In the genomic region with DNA sequence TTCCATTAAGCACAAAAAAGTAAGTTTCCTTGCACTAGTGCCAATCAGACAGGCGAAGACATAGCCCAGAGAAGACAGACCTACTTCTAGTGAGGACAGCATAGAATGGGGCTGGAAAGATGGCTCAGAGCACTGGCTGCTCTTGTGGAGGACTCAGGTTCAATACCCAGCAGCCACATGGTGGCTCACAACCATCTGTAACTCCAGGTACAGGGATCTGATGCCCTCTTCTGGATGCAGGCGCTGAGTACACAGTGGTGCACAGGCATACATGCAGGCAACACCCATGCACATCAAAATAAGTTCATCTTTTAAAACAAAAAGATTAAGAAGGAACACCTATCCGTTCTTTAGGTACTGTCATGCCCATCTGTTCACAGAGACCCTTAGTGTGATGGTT, we compare ENCODE assay signal across 31 mouse cellular contexts. TPM values are rescaled to one million over a fixed set of nuclear protein-coding genes. Genes with fewer than 3 reads are reported as not detected.
DNase-seq lines count a peak whose midpoint lies in the region; ATAC-seq and TF ChIP-seq lines count a peak whose summit lies in the region.
"Had no signal": no experiment of that assay in that cellular context is flagged by ENCODE, and none has a peak within 500 bp of the region (broad histone marks: within the 10 kb centered on the region; RNA-seq: fewer than 3 reads in every experiment).

No protein-coding gene starts in this region.

- no peak overlapping the region for H3K27ac ChIP-seq in CH12.LX (ENCODE audit: insufficient read depth, low read depth)
- H3K27ac ChIP-seq in ES-Bruce4 (ENCODE audit: insufficient read depth, low read length): no peak overlapping the region
- H3K27ac ChIP-seq in MEL (ENCODE audit: control insufficient read depth, low read depth, low read length): no peak overlapping the region
- H3K27ac ChIP-seq in liver, postnatal 0 days (ENCODE audit: low read depth): no peak overlapping the region
- H3K27ac ChIP-seq: embryonic facial prominence, embryonic 10.5 days; embryonic facial prominence, embryonic 13.5 days; forebrain, embryonic 12.5 days; forebrain, embryonic 15.5 days; heart, embryonic 15.5 days; hindbrain, embryonic 10.5 days; hindbrain, embryonic 13.5 days; intestine, embryonic 15.5 days had no signal

- H3K79me2 ChIP-seq in CH12.LX (replicated peaks; ENCODE audit: control insufficient read depth, extremely low read depth, insufficient read depth, poor library complexity, severe bottlenecking) (no peaks in the 10 kb centered on the region), MEL (ENCODE audit: control insufficient read depth, insufficient read depth, low read length, poor library complexity) (no peaks in the 10 kb centered on the region)

- H3K4me2 ChIP-seq in CH12.LX (ENCODE audit: insufficient read depth, low read depth, poor library complexity, severe bottlenecking): no peak overlapping the region
- H3K4me2 ChIP-seq in liver, postnatal 0 days (ENCODE audit: low read depth, low read length): no peak overlapping the region
- H3K4me2 ChIP-seq: embryonic facial prominence, embryonic 13.5 days; forebrain, embryonic 12.5 days; forebrain, embryonic 15.5 days; heart, embryonic 12.5 days; heart, embryonic 15.5 days; hindbrain, embryonic 13.5 days; intestine, embryonic 15.5 days had no signal

- no peak for ATAC-seq in liver, postnatal 0 days
- ATAC-seq: activated CD4-positive, CD25-positive, alpha-beta regulatory T cell, adult 4 months; CD4-positive, CD25-positive, alpha-beta regulatory T cell, adult 4 months; forebrain, embryonic 15.5 days; hindbrain, embryonic 16.5 days; intestine, embryonic 15.5 days; Patski had no signal

- H3K9ac ChIP-seq in CH12.LX (ENCODE audit: insufficient read depth, low read depth): no peak overlapping the region
- no peak overlapping the region for H3K9ac ChIP-seq in ES-Bruce4 (ENCODE audit: low read depth, poor library complexity, severe bottlenecking)
- H3K9ac ChIP-seq in MEL (ENCODE audit: control insufficient read depth, low read depth, low read length, poor library complexity, severe bottlenecking): no peak overlapping the region
- H3K9ac ChIP-seq in liver, postnatal 0 days (replicated peaks): no peak overlapping the region
- H3K9ac ChIP-seq: embryonic facial prominence, embryonic 13.5 days; forebrain, embryonic 12.5 days; forebrain, embryonic 15.5 days; heart, embryonic 12.5 days; heart, embryonic 15.5 days; hindbrain, embryonic 13.5 days; intestine, embryonic 15.5 days had no signal

- TF ChIP-seq POLR2A in CH12.LX (IDR thresholded peaks at IDR 0.05; ENCODE audit: low read depth, low read length) (no peak), ES-Bruce4 (IDR thresholded peaks at IDR 0.05; ENCODE audit: insufficient read depth, low read length) (no peak), MEL (IDR thresholded peaks at IDR 0.05; ENCODE audit: control insufficient read depth in 1 of 2, insufficient read depth in 1 of 2, low read depth in 1 of 2, low read length in 2 of 2, poor library complexity in 1 of 2) (no peak)

- dilution Hi-C loops in CH12.LX (cut with MboI; ENCODE audit: extremely low pct_ligation_motif_present, extremely low pct_unique_long_range_greater_than_20kb, low sequenced_read_pairs): no loop called here

- TF ChIP-seq RAD21 in CH12.LX (IDR thresholded peaks at IDR 0.05; ENCODE audit: low read depth, low read length) (peak; percentile 4), MEL (IDR thresholded peaks at IDR 0.05; ENCODE audit: low read depth, low read length) (no peak; the same call in 1 of the 2 replicates)

- DNase-seq in CH12.LX (ENCODE audit: extremely low read depth) (no peak), MEL (ENCODE audit: low read depth, low spot score) (no peak)
- no peak for DNase-seq in kidney, adult 9 months
- DNase-seq in liver, postnatal 0 days: no peak
- no peak for DNase-seq in thymus, adult 18-20 months
- DNase-seq: adrenal gland, adult 8-10 months; adrenal gland, postnatal 25 days; cerebellum, adult 11-12 months; cerebellum, adult 8-10 months; cerebellum, postnatal 10 days; cerebellum, postnatal 36 days; embryo, embryonic 11 days; gastrocnemius, postnatal 10 days; gastrocnemius, postnatal 36 days; heart, postnatal 10 days; heart, postnatal 36 days had no signal

- WGBS in liver, postnatal 0 days (ENCODE audit: insufficient replicate concordance): 75% methylated on average over 3 of the region's 3 CpGs

- in situ Hi-C loops in CH12.LX (cut with MboI; ENCODE audit: low pct_ligation_motif_present, low pct_unique_long_range_greater_than_20kb, low sequenced_read_pairs): loop anchor here (25.0 kb wide), 1 partner anchor 492 kb away; no protein-coding TSS in a partner anchor

- TF ChIP-seq CTCF in CH12.LX (conservative IDR thresholded peaks at IDR 0.05 in 1 of 2, IDR thresholded peaks at IDR 0.05 in 1 of 2; ENCODE audit: low read depth in 2 of 2, low read length in 2 of 2) (peak in 1 of 2 experiments; percentile 23; a peak in 2 of 4 replicates), ES-Bruce4 (IDR thresholded peaks at IDR 0.05; ENCODE audit: low read depth, low read length) (peak; percentile 40), MEL (IDR thresholded peaks at IDR 0.05 in 2 of 3, conservative IDR thresholded peaks at IDR 0.05 in 1 of 3; ENCODE audit: control insufficient read depth in 1 of 3, insufficient read depth in 1 of 3, low read depth in 2 of 3, low read length in 3 of 3, poor library complexity in 1 of 3, severe bottlenecking in 1 of 3) (peak in 2 of 3 experiments; percentile 10 to 14; a peak in 3 of 6 replicates)
- no peak for TF ChIP-seq CTCF in liver, postnatal 0 days (IDR thresholded peaks at IDR 0.05; ENCODE audit: low read depth)

- H3K9me3 ChIP-seq in CH12.LX (replicated peaks; ENCODE audit: low read length) (peaks cover 8% of the 10 kb centered on the region), ES-Bruce4 (replicated peaks; ENCODE audit: control insufficient read depth, insufficient read depth, low read length, poor library complexity, severe bottlenecking) (0 out of 2 replicates have a peak, but pooled peaks cover 2% of the 10 kb centered on the region), MEL (replicated peaks; ENCODE audit: insufficient read depth, low read length) (no peaks in the 10 kb centered on the region)
- H3K9me3 ChIP-seq in liver, postnatal 0 days (ENCODE audit: low read length): no peaks in the 10 kb centered on the region; the same call in 1 of the 2 replicates
- H3K9me3 ChIP-seq: embryonic facial prominence, embryonic 10.5 days; embryonic facial prominence, embryonic 13.5 days; forebrain, embryonic 12.5 days; forebrain, embryonic 15.5 days; heart, embryonic 15.5 days; hindbrain, embryonic 13.5 days; intestine, embryonic 15.5 days had no signal

- TF ChIP-seq EP300 in CH12.LX (IDR thresholded peaks at IDR 0.05; ENCODE audit: low read length) (no peak), ES-Bruce4 (IDR thresholded peaks at IDR 0.05; ENCODE audit: insufficient read depth, low read depth, low read length) (no peak), MEL (IDR thresholded peaks at IDR 0.05; ENCODE audit: low read depth in 1 of 2, low read length in 2 of 2) (no peak)
- TF ChIP-seq EP300 in liver, postnatal 0 days (IDR thresholded peaks at IDR 0.05; ENCODE audit: low read depth): no peak

- H3K4me3 ChIP-seq in CH12.LX (replicated peaks in 1 of 3; ENCODE audit: low read depth in 2 of 3, low read length in 2 of 3, poor library complexity in 1 of 3): no peak overlapping the region
- no peak overlapping the region for H3K4me3 ChIP-seq in ES-Bruce4 (ENCODE audit: low read depth, low read length)
- H3K4me3 ChIP-seq in MEL (ENCODE audit: control insufficient read depth in 1 of 2, insufficient read depth in 1 of 2, low read depth in 2 of 2, low read length in 2 of 2): no peak overlapping the region
- H3K4me3 ChIP-seq in liver, postnatal 0 days (ENCODE audit: low read depth, low read length): no peak overlapping the region
- H3K4me3 ChIP-seq: embryonic facial prominence, embryonic 10.5 days; embryonic facial prominence, embryonic 13.5 days; erythroblast, embryonic 14.5 days; forebrain, embryonic 12.5 days; forebrain, embryonic 15.5 days; heart, embryonic 12.5 days; heart, embryonic 15.5 days; hindbrain, embryonic 10.5 days; hindbrain, embryonic 13.5 days; intestine, embryonic 15.5 days had no signal

- H3K36me3 ChIP-seq in CH12.LX (replicated peaks in 1 of 2; ENCODE audit: control insufficient read depth in 1 of 2, insufficient read depth in 1 of 2, low read length in 1 of 2) (no peaks in the 10 kb centered on the region), ES-Bruce4 (ENCODE audit: control insufficient read depth, insufficient read depth, low read length, poor library complexity, severe bottlenecking) (no peaks in the 10 kb centered on the region), MEL (ENCODE audit: control insufficient read depth in 1 of 2, insufficient read depth in 2 of 2, low read length in 2 of 2) (no peaks in the 10 kb centered on the region)
- no peaks in the 10 kb centered on the region for H3K36me3 ChIP-seq in liver, postnatal 0 days (replicated peaks; ENCODE audit: insufficient read depth, low read length)
- H3K36me3 ChIP-seq: embryonic facial prominence, embryonic 10.5 days; embryonic facial prominence, embryonic 13.5 days; forebrain, embryonic 12.5 days; forebrain, embryonic 15.5 days; heart, embryonic 12.5 days; heart, embryonic 15.5 days; hindbrain, embryonic 10.5 days; hindbrain, embryonic 13.5 days; intestine, embryonic 15.5 days had no signal

- H3K27me3 ChIP-seq in CH12.LX (replicated peaks): no peaks in the 10 kb centered on the region
- no peaks in the 10 kb centered on the region for H3K27me3 ChIP-seq in ES-Bruce4 (ENCODE audit: control insufficient read depth, insufficient read depth, low read length, poor library complexity, severe bottlenecking)
- peaks cover 0 to 2% of the 10 kb centered on the region in 2 experiments; a peak in 1 of 4 replicates for H3K27me3 ChIP-seq in MEL (ENCODE audit: control insufficient read depth in 1 of 2, insufficient read depth in 2 of 2, low read length in 2 of 2)
- no peaks in the 10 kb centered on the region for H3K27me3 ChIP-seq in liver, postnatal 0 days (ENCODE audit: insufficient read depth, low read length)
- H3K27me3 ChIP-seq: embryonic facial prominence, embryonic 13.5 days; forebrain, embryonic 12.5 days; forebrain, embryonic 15.5 days; heart, embryonic 12.5 days; heart, embryonic 15.5 days; hindbrain, embryonic 13.5 days; intestine, embryonic 15.5 days had no signal

- H3K4me1 ChIP-seq in CH12.LX (ENCODE audit: control insufficient read depth in 1 of 2, insufficient read depth in 2 of 2) (peaks cover 0 to 7% of the 10 kb centered on the region in 2 experiments; a peak in 3 of 4 replicates), ES-Bruce4 (ENCODE audit: control insufficient read depth, insufficient read depth, low read length) (no peaks in the 10 kb centered on the region), MEL (ENCODE audit: control insufficient read depth in 1 of 2, insufficient read depth in 2 of 2, low read length in 2 of 2) (no peaks in the 10 kb centered on the region)
- no peaks in the 10 kb centered on the region for H3K4me1 ChIP-seq in liver, postnatal 0 days (ENCODE audit: insufficient read depth)
- H3K4me1 ChIP-seq: embryonic facial prominence, embryonic 13.5 days; forebrain, embryonic 12.5 days; forebrain, embryonic 15.5 days; heart, embryonic 12.5 days; heart, embryonic 15.5 days; hindbrain, embryonic 10.5 days; hindbrain, embryonic 13.5 days; intestine, embryonic 15.5 days had no signal

RNA-seq across cellular contexts. Expression of a gene that starts 36.4 kb away (rescaled TPM):
- 134 and 146 TPM in 2 replicates for total RNA-seq in CH12.LX (2012; rRNA removed)
- total RNA-seq in CH12.LX (2014; rRNA removed): 250 and 256 TPM in 2 replicates
- 198 and 220 TPM in 2 replicates for polyA plus RNA-seq in CH12.LX (2012; ENCODE audit: insufficient read length, low read depth)
- 94.9 and 97.2 TPM in 2 replicates for polyA plus RNA-seq in ES-Bruce4 (2011; ENCODE audit: insufficient read depth, insufficient read length, low read depth, missing spikeins)
- total RNA-seq in MEL (2012; rRNA removed): 112 and 115 TPM in 2 replicates
- polyA plus RNA-seq in MEL (2012; ENCODE audit: insufficient read depth in 1 of 2, insufficient read length in 2 of 2, low read depth in 1 of 2, low replicate concordance in 2 of 2, missing spikeins in 1 of 2): 100 to 1,000 TPM in 1 of 2 experiments, not detected in 1; 169 TPM
- 44.1 and 44.9 TPM in 2 replicates for polyA plus RNA-seq in liver, postnatal 0 days (2015; fragmentation: Nextera tagmentation; extraction: Ambion mirVana)
